Mouse (Mus musculus): ENCODE data around the gene Gm8857.
"Not testable (repeated sequence)": the region's sequence is repeated elsewhere in the genome, so short reads cannot be mapped to it uniquely, and the experiment has no call there.

The Gm8857 gene

GRCm38 (mm10) chr5:10947505-10947904 lies at the start of gene Gm8857, which contains the start of gene Gm8871:
Gene Gm8857, plus strand, starts transcription at chr5:10947807.
Gene Gm8871, plus strand, starts transcription at chr5:10947805.
- DNase-seq: not testable (repeated sequence)

- not testable (repeated sequence) for DNase-seq
Observed at GRCm38 (mm10) chr5:10953512-10953911, 5.9 kb downstream of the Gm8857 start.

GRCm38 (mm10) chr5:10958057-10958456 lies 10.4 kb downstream of the Gm8857 start:
- DNase-seq: not testable (repeated sequence)

Data from cerebellum, adult 9-10 months (tissue).